In genomic region chr11:35364469-35364868, GRCm38 (mm10) we compare ENCODE assay signal across 9 mouse cellular contexts.
"Had no signal": no experiment of that assay in that cellular context is flagged by ENCODE, and none has a peak within 500 bp of the region (broad histone marks: within the 10 kb centered on the region; RNA-seq: fewer than 3 reads in every experiment).

No protein-coding gene starts in this region.

- DNase-seq: kidney, adult 2 months; kidney, postnatal 36 days; liver; lung, adult 2 months had no signal

- H3K4me3 ChIP-seq: limb, embryonic 12.5 days; midbrain, embryonic 12.5 days had no signal

- H3K27me3 ChIP-seq: limb, embryonic 12.5 days had no signal

- H3K27ac ChIP-seq: limb, embryonic 12.5 days; liver, embryonic 14.5 days; midbrain, embryonic 12.5 days; stomach, postnatal 0 days had no signal

- H3K9ac ChIP-seq: limb, embryonic 12.5 days; liver, embryonic 14.5 days; midbrain, embryonic 12.5 days had no signal

- ATAC-seq: intestine, embryonic 16.5 days had no signal

- H3K4me2 ChIP-seq: limb, embryonic 12.5 days had no signal

- H3K9me3 ChIP-seq: limb, embryonic 12.5 days had no signal

- H3K36me3 ChIP-seq: limb, embryonic 12.5 days; midbrain, embryonic 12.5 days had no signal
